Mouse (Mus musculus) midbrain, embryonic 14.5 days (tissue): Measurements from ENCODE around the gene Mga. TPM values are rescaled to one million over a fixed set of nuclear protein-coding genes. Genes with fewer than 3 reads are reported as not detected.

ENCODE experiments used
- ATAC-seq: fragments of 200-750 bp; cut with Nextera tagmentation; 2 replicates; pipeline ENCODE4 v1.8.0; 2017; ENCODE audit warnings: moderate number of reproducible peaks, moderate library complexity; ENCODE audit not compliant: low FRiP score, low TSS enrichment
- DNase-seq: peaks from one replicate; pipeline ENCODE4 v3.0.0-alpha.2; 2015
- H3K27ac ChIP-seq: fragments of 300-500 bp; sonication (generic); replicated peaks from 2 replicates; pipeline ENCODE4 v1.5.1; 2014; ENCODE audit warnings: mild to moderate bottlenecking, low read depth, low read length, moderate library complexity
- H3K27me3 ChIP-seq: fragments of 300-500 bp; sonication (generic); 2 replicates; pipeline ENCODE4 v1.6.1; 2014; ENCODE audit warnings: low read length, control low read depth, mixed read lengths; ENCODE audit not compliant: control insufficient read depth, insufficient read depth
- H3K36me3 ChIP-seq: fragments of 300-500 bp; sonication (generic); 2 replicates; pipeline ENCODE4 v1.6.1; 2014; ENCODE audit warnings: low read length, control low read depth; ENCODE audit not compliant: control insufficient read depth, insufficient read depth
- H3K4me1 ChIP-seq: fragments of 300-500 bp; sonication (generic); 2 replicates; pipeline ENCODE4 v1.6.1; 2014; ENCODE audit warnings: mild to moderate bottlenecking, antibody characterized with exemption, low read length, control low read depth; ENCODE audit not compliant: control insufficient read depth, insufficient read depth
- H3K4me2 ChIP-seq: fragments of 300-500 bp; sonication (generic); 2 replicates; pipeline ENCODE4 v1.6.1; 2014; ENCODE audit warnings: mild to moderate bottlenecking, low read length, moderate library complexity
- H3K4me3 ChIP-seq: fragments of 300-500 bp; sonication (generic); replicated peaks from 2 replicates; pipeline ENCODE4 v1.5.1; 2014; ENCODE audit warnings: low read depth, low read length
- H3K9ac ChIP-seq: fragments of 300-500 bp; sonication (generic); replicated peaks from 2 replicates; pipeline ENCODE4 v1.6.1; 2014; ENCODE audit warnings: mild to moderate bottlenecking, low read length, moderate library complexity
- H3K9me3 ChIP-seq: fragments of 300-500 bp; sonication (generic); 2 replicates; pipeline ENCODE4 v1.6.1; 2016; ENCODE audit warnings: low read length, control low read depth, mixed read lengths; ENCODE audit not compliant: control insufficient read depth
- WGBS: fragments of 180-500 bp; shearing (Covaris S2); extraction: QIAGEN DNeasy Blood & Tissue Kit; methylation state at CpG from one replicate; pipeline ENCODE4 v1.1.7; 2014; 5-methylcytosine and 5-hydroxymethylcytosine counted together
- polyA plus RNA-seq: library from polyadenylated mRNA; unstranded; fragments of >200 nt; fragmentation: Nextera tagmentation; extraction: Ambion mirVana; gene quantifications from 2 replicates; pipeline ENCODE4 v1.2.1, GENCODE M21; 2014

The Mga gene
- 35.8 and 42.8 TPM in 2 replicates for polyA plus RNA-seq

GRCm38 (mm10) chr2:119897090-119897732 is at the start of gene Mga:
Gene Mga, plus strand, starts transcription at chr2:119897228.
- peak within 1 kb of the TSS; percentile 61 for H3K4me3 ChIP-seq
- no peaks in the 10 kb centered on the region for H3K27me3 ChIP-seq
- under 1% methylated on average over 58 of the region's 58 CpGs for WGBS
- peaks cover 14% of the 10 kb centered on the region for H3K4me1 ChIP-seq
- no peaks in the 10 kb centered on the region for H3K9me3 ChIP-seq
- ATAC-seq, result peak; percentile 97
- peak within 1 kb of the TSS; percentile 57 for H3K9ac ChIP-seq
- no peaks in the 10 kb centered on the region for H3K36me3 ChIP-seq
- DNase-seq, result peak; percentile 100
- peak within 1 kb of the TSS; percentile 98 for H3K4me2 ChIP-seq
- H3K27ac ChIP-seq, result peak within 1 kb of the TSS; percentile 87

- ATAC-seq (no peak), DNase-seq (no peak)
- no peaks in the 10 kb centered on the region for H3K4me1 ChIP-seq
- no peak overlapping the region for H3K4me3 ChIP-seq
- no peaks in the 10 kb centered on the region for H3K36me3 ChIP-seq
- 84% methylated on average over 4 of the region's 4 CpGs for WGBS
- H3K9ac ChIP-seq, result no peak overlapping the region
- no peak overlapping the region for H3K4me2 ChIP-seq
- H3K27ac ChIP-seq, result no peak overlapping the region
- H3K27me3 ChIP-seq, result no peaks in the 10 kb centered on the region
- no peaks in the 10 kb centered on the region for H3K9me3 ChIP-seq
Observed at GRCm38 (mm10) chr2:119853811-119854210, 43.2 kb upstream of the Mga start.

- 67% methylated on average over 6 of the region's 6 CpGs for WGBS
- Histone ChIP-seq H3K4me3 (no peak overlapping the region), H3K9ac (no peak overlapping the region), H3K4me1 (no peaks in the 10 kb centered on the region), H3K27me3 (no peaks in the 10 kb centered on the region), H3K27ac (no peak overlapping the region), H3K9me3 (no peaks in the 10 kb centered on the region), H3K36me3 (no peaks in the 10 kb centered on the region), H3K4me2 (no peak overlapping the region)
- DNase-seq, result no peak
- ATAC-seq, result no peak
Observed at GRCm38 (mm10) chr2:119855310-119855850, 41.6 kb upstream of the Mga start.

GRCm38 (mm10) chr2:119857341-119857740 is 39.7 kb upstream of the Mga start:
- DNase-seq, result no peak
- Histone ChIP-seq H3K9ac (no peak overlapping the region), H3K27ac (no peak overlapping the region), H3K9me3 (no peaks in the 10 kb centered on the region), H3K4me2 (no peak overlapping the region), H3K4me1 (no peaks in the 10 kb centered on the region), H3K27me3 (no peaks in the 10 kb centered on the region), H3K4me3 (no peak overlapping the region), H3K36me3 (no peaks in the 10 kb centered on the region)
- ATAC-seq, result no peak
- WGBS, result 83% methylated on average over 2 of the region's 2 CpGs

GRCm38 (mm10) chr2:119864484-119864883 is 32.5 kb upstream of the Mga start:
- no peak overlapping the region for H3K4me3 ChIP-seq
- no peaks in the 10 kb centered on the region for H3K27me3 ChIP-seq
- DNase-seq, result no peak
- H3K9me3 ChIP-seq, result no peaks in the 10 kb centered on the region
- H3K4me1 ChIP-seq, result no peaks in the 10 kb centered on the region
- no peak for ATAC-seq
- H3K36me3 ChIP-seq, result no peaks in the 10 kb centered on the region
- 68% methylated on average over 4 of the region's 4 CpGs for whole genome bisulfite sequencing
- H3K9ac ChIP-seq, result no peak overlapping the region
- no peak overlapping the region for H3K4me2 ChIP-seq
- H3K27ac ChIP-seq, result no peak overlapping the region

GRCm38 (mm10) chr2:119872371-119873104 is 24.5 kb upstream of the Mga start:
- WGBS, result under 1% methylated on average over 73 of the region's 73 CpGs
- DNase-seq, result peak; percentile 87
- no peaks in the 10 kb centered on the region for H3K9me3 ChIP-seq
- peak; percentile 91 for ATAC-seq
- peak overlapping the region; percentile 59 for H3K9ac ChIP-seq
- H3K4me1 ChIP-seq, result peaks cover 2% of the 10 kb centered on the region; the same call in 1 of the 2 replicates
- peak overlapping the region; percentile 54 for H3K4me3 ChIP-seq
- H3K27ac ChIP-seq, result peak overlapping the region; percentile 89
- H3K36me3 ChIP-seq, result no peaks in the 10 kb centered on the region
- peak overlapping the region; percentile 88 for H3K4me2 ChIP-seq
- no peaks in the 10 kb centered on the region for H3K27me3 ChIP-seq

GRCm38 (mm10) chr2:119873105-119873464 is 23.9 kb upstream of the Mga start:
- Histone ChIP-seq H3K4me1 (peaks cover 2% of the 10 kb centered on the region; the same call in 1 of the 2 replicates), H3K9ac (peak overlapping the region; percentile 59), H3K9me3 (no peaks in the 10 kb centered on the region), H3K36me3 (no peaks in the 10 kb centered on the region), H3K27me3 (no peaks in the 10 kb centered on the region), H3K4me2 (peak overlapping the region; percentile 88), H3K27ac (peak overlapping the region; percentile 89), H3K4me3 (peak overlapping the region; percentile 54)
- DNase-seq (peak; percentile 94), ATAC-seq (peak; percentile 95)
- WGBS, result under 1% methylated on average over 39 of the region's 39 CpGs

GRCm38 (mm10) chr2:119875981-119876380 is 21.0 kb upstream of the Mga start:
- H3K27me3 ChIP-seq, result no peaks in the 10 kb centered on the region
- no peak overlapping the region for H3K4me3 ChIP-seq
- H3K4me2 ChIP-seq, result no peak overlapping the region
- no peak overlapping the region for H3K27ac ChIP-seq
- no peaks in the 10 kb centered on the region for H3K9me3 ChIP-seq
- H3K36me3 ChIP-seq, result no peaks in the 10 kb centered on the region
- ATAC-seq, result no peak
- no peak overlapping the region for H3K9ac ChIP-seq
- DNase-seq, result no peak
- H3K4me1 ChIP-seq, result peaks cover 2% of the 10 kb centered on the region; the same call in 1 of the 2 replicates
